Comparison of ENCODE assay signal across 18 mouse cellular contexts in genomic region chr4:129204655-129205054, GRCm38 (mm10). TPM values are rescaled to one million over a fixed set of nuclear protein-coding genes. Genes with fewer than 3 reads are reported as not detected.
DNase-seq lines count a peak whose midpoint lies in the region.
"Had no signal": no experiment of that assay in that cellular context is flagged by ENCODE, and none has a peak within 500 bp of the region (broad histone marks: within the 10 kb centered on the region; RNA-seq: fewer than 3 reads in every experiment).

No protein-coding gene starts in this region.

- DNase-seq in adrenal gland, postnatal 36 days: peak; percentile 46 to 60
- DNase-seq in adrenal gland, postnatal 4 days (ENCODE audit: low spot score in 2 of 2): no peak
- DNase-seq in urinary bladder, postnatal 14 days (ENCODE audit: low spot score): peak; percentile 3
- DNase-seq in urinary bladder, adult 2 months (ENCODE audit: low spot score): no peak
- DNase-seq in brain, adult 2 months (ENCODE audit: low read depth, low spot score): peak; percentile 89
- DNase-seq in thymus, postnatal 14 days: no peak
- no peak for DNase-seq in retina, embryonic 14.5 days (ENCODE audit: low spot score)
- no peak for DNase-seq in testis, postnatal 10 days (ENCODE audit: low spot score)
- DNase-seq: cerebellum, adult 9-10 months; gastrocnemius, postnatal 14 days; heart, adult 2 months; heart, postnatal 36 days; kidney, adult 8-10 months; kidney, postnatal 25 days; left cerebral cortex, postnatal 4 days; liver, postnatal 0 days; lung, postnatal 4 days; thymus, adult 18-20 months had no signal

RNA-seq across cellular contexts. Expression of gene Yars, which starts 15.1 kb away (rescaled TPM):
- 100 to 1,000 TPM in 1 of 2 experiments, 10 to 100 TPM in 1; 95.2 to 102 TPM for total RNA-seq in adrenal gland, postnatal 36 days (2021)
- 10 to 100 TPM; 79.5 to 80.4 TPM for total RNA-seq in adrenal gland, postnatal 4 days (2021)
- 36.8 and 38.3 TPM in 2 replicates for polyA plus RNA-seq in urinary bladder, adult 2 months (2012; rRNA removed)

RNA-seq across cellular contexts. Expression of gene S100pbp, which starts 15.1 kb away (rescaled TPM):
- 10 to 100 TPM; 23.1 to 23.6 TPM for total RNA-seq in adrenal gland, postnatal 36 days (2021)
- 10 to 100 TPM; 42.7 to 44.7 TPM for total RNA-seq in adrenal gland, postnatal 4 days (2021)
- polyA plus RNA-seq in urinary bladder, adult 2 months (2012; rRNA removed): 19.8 and 21.7 TPM in 2 replicates

RNA-seq across cellular contexts. Expression of gene C77080, which starts 56.5 kb away (rescaled TPM):
- total RNA-seq in adrenal gland, postnatal 36 days (2021): 10 to 100 TPM; 15.6 to 19.5 TPM
- 10 to 100 TPM; 15.7 to 21.0 TPM for total RNA-seq in adrenal gland, postnatal 4 days (2021)
- 29.7 and 32.1 TPM in 2 replicates for polyA plus RNA-seq in urinary bladder, adult 2 months (2012; rRNA removed)

Comparison
In these comparisons a context has a peak if more than half of its experiments do, and no peak if none do; other contexts are left out.
1. DNase-seq: peak in adrenal gland, postnatal 36 days (2 of 2), urinary bladder, postnatal 14 days (single experiment) and brain, adult 2 months (single experiment); none in adrenal gland, postnatal 4 days (0 of 2), urinary bladder, adult 2 months (single experiment), thymus, postnatal 14 days (single experiment), retina, embryonic 14.5 days (single experiment) and testis, postnatal 10 days (single experiment).